Mouse (Mus musculus) olfactory bulb, adult 2 months (tissue): ENCODE measurements around the gene March1. TPM values are rescaled to one million over a fixed set of nuclear protein-coding genes. Genes with fewer than 3 reads are reported as not detected.

Experiments used
- H3K27ac ChIP-seq: fragments of 200-500 bp; 2 replicates; pipeline ENCODE4 v1.5.1; 2012; ENCODE audit warnings: low read depth, low read length; ENCODE audit not compliant: insufficient read depth
- H3K4me1 ChIP-seq: fragments of 200-500 bp; 2 replicates; pipeline ENCODE4 v1.6.1; 2012; ENCODE audit warnings: low read length; ENCODE audit not compliant: control insufficient read depth, insufficient read depth
- H3K4me3 ChIP-seq: fragments of 200-500 bp; 2 replicates; pipeline ENCODE4 v1.5.1; 2012; ENCODE audit warnings: mild to moderate bottlenecking, low read depth, low read length, moderate library complexity; ENCODE audit not compliant: insufficient read depth
- CTCF ChIP-seq: fragments of 200-500 bp; IDR thresholded peaks from 2 replicates; pipeline ENCODE4 v1.5.1; 2012; ENCODE audit warnings: low read depth, mild to moderate bottlenecking, low read length, moderate library complexity; ENCODE audit not compliant: insufficient read depth
- POLR2A ChIP-seq: fragments of 200-500 bp; IDR thresholded peaks from 2 replicates; pipeline ENCODE4 v1.6.1; 2012; ENCODE audit warnings: mild to moderate bottlenecking, low read depth, low read length, moderate library complexity; ENCODE audit not compliant: insufficient read depth
- WGBS: fragments of 180-500 bp; shearing (Covaris S2); methylation state at CpG from one replicate; pipeline ENCODE4 v1.1.7; 2018; 5-methylcytosine and 5-hydroxymethylcytosine counted together
- polyA plus RNA-seq: library from polyadenylated mRNA; stranded (reverse); fragments of >200 nt; gene quantifications from 2 replicates; pipeline ENCODE4 v1.2.4, GENCODE M21; 2012; ENCODE audit warnings: low replicate concordance; ENCODE audit not compliant: missing spikeins, insufficient read depth, insufficient read length

The March1 gene
- polyA plus RNA-seq, 1 experiment, result not detected

GRCm38 (mm10) chr8:65967223-65967778 is 349.6 kb downstream of the March1 start:
- Histone ChIP-seq H3K27ac (no peak overlapping the region), H3K4me3 (no peak overlapping the region), H3K4me1 (no peaks in the 10 kb centered on the region)
- 67% methylated on average over 8 of the region's 8 CpGs for WGBS
- TF ChIP-seq POLR2A (no peak), CTCF (no peak)

DNA sequence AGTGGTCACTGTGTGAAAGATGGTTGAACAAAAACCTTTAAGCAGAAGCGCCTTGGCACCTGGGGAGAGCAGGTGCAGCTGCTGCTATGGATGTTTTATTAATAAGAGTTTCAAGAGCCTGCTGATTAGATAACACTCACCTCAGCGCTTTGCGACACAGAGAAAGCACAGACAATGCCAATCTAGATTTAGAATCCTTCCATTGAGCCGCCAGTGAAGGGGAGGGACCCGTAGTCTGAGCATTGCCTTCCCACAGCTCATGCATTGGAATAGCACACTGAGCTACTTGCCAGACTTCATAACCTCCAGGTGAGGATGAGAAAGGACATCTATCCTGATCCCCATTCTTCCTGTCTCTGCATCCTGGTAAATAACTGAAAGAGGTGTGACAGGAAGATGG is 359.2 kb downstream of the March1 start:
- WGBS, result 68% methylated on average over 5 of the region's 5 CpGs
- Histone ChIP-seq H3K27ac (no peak overlapping the region), H3K4me3 (no peak overlapping the region), H3K4me1 (no peaks in the 10 kb centered on the region)
- no peak for TF ChIP-seq CTCF
- no peak for TF ChIP-seq POLR2A

GRCm38 (mm10) chr8:65982039-65982438 is 364.3 kb downstream of the March1 start:
- Histone ChIP-seq H3K27ac (no peak overlapping the region), H3K4me1 (no peaks in the 10 kb centered on the region), H3K4me3 (no peak overlapping the region)
- 78% methylated on average over 2 of the region's 2 CpGs for WGBS
- TF ChIP-seq CTCF, result no peak
- TF ChIP-seq POLR2A, result no peak

GRCm38 (mm10) chr8:65987665-65988064 is 370.0 kb downstream of the March1 start:
- WGBS, result 92% methylated on average over 1 of the region's 1 CpGs
- H3K4me1 ChIP-seq, result no peaks in the 10 kb centered on the region
- TF ChIP-seq CTCF (no peak), POLR2A (no peak)
- H3K27ac ChIP-seq, result no peak overlapping the region
- H3K4me3 ChIP-seq, result no peak overlapping the region

DNA sequence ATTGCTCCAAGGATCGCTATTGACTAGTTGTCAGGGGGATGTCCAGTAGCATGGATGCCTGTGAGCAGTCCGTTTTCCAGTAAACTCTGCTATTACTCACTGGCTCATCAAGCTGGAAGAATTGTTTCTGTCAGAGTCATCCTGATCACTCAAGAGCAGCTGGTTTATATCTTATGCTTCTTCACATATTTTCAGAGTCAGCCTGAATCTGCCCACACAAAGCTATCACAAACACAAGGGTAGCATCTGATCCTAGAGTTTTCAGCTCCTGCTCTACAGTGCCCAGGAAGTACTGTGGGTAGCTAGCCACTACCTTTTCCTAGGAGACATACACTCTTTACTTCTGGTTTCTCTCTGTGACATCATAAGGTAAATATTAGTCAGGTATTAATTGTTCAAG is 405.1 kb downstream of the March1 start:
- H3K27ac ChIP-seq, result no peak overlapping the region
- no peak overlapping the region for H3K4me3 ChIP-seq
- TF ChIP-seq POLR2A, result no peak
- TF ChIP-seq CTCF, result no peak
- 87% methylated on average over 2 of the region's 2 CpGs for WGBS
- no peaks in the 10 kb centered on the region for H3K4me1 ChIP-seq

DNA sequence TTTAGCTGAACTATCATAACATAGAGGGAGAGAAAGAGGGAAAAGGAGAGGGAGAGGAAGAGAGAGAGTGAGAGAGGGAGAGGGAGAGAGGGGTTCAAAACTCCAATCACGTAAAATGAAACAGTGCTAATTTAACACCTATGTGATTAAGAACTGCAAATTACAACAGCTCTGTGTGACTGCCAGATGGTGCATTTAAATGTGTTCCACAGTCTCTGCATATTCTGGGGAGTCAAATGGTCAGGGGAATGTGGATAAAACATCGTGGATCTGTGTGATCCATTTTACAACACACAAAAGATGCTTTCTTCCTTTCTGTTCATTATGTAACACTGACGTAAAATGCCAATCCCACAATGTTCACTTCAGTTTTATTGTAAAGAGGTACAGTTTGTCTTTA is 416.0 kb downstream of the March1 start:
- no peak overlapping the region for H3K27ac ChIP-seq
- 39% methylated on average over 3 of the region's 3 CpGs for WGBS
- TF ChIP-seq POLR2A (no peak), CTCF (no peak)

GRCm38 (mm10) chr8:66034429-66034828 is 416.7 kb downstream of the March1 start:
- 73% methylated on average over 3 of the region's 3 CpGs for WGBS
- Histone ChIP-seq H3K4me1 (no peaks in the 10 kb centered on the region), H3K27ac (no peak overlapping the region), H3K4me3 (no peak overlapping the region)
- no peak for TF ChIP-seq CTCF
- no peak for TF ChIP-seq POLR2A

More for the DNA sequence above, 416.0 kb downstream of the March1 start:
- Histone ChIP-seq H3K4me3 (no peak overlapping the region), H3K4me1 (no peaks in the 10 kb centered on the region)

DNA sequence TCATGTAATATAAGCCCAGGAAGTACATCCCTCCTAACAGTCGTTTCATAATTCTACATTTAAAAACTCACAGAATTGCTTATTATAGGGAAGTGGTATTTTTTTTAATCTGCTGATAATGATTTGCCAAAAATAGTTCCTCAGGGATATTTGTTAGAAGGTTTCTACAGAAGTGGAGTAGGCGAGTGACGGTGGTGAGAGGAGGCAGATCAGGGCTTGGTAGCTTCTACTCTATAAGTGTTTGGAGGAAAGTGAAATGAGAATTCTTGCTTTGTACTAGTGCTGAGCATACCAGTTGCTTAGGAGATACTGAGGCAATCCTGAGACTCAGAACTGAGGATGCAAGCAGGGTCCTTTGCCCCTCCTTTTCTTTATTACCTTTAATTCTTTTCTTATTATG is 476.5 kb downstream of the March1 start:
- TF ChIP-seq CTCF, result no peak
- no peak overlapping the region for H3K27ac ChIP-seq
- 68% methylated on average over 3 of the region's 3 CpGs for WGBS
- H3K4me1 ChIP-seq, result no peaks in the 10 kb centered on the region
- no peak overlapping the region for H3K4me3 ChIP-seq

DNA sequence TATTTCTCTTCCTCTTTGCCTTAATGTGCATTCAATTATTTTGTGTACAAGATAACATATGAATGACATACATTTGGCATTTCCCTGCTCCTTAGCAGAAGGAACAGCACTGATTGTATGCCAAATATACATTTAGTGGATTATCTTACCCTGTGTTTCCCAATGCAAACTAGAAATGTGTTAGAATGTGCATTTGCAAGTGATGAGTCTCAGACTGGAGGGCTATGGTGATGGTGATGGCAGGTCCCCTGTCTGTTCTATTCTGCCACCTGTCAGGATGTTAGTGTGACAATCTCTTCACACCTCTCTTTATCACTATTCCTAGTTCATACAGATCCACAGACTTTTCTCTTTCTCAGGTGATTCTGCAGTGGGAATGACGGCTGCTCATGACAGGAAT is 480.4 kb downstream of the March1 start:
- no peak overlapping the region for H3K4me3 ChIP-seq
- WGBS, result 98% methylated on average over 1 of the region's 1 CpGs
- H3K27ac ChIP-seq, result no peak overlapping the region
- H3K4me1 ChIP-seq, result no peaks in the 10 kb centered on the region
- TF ChIP-seq CTCF, result no peak
- no peak for TF ChIP-seq POLR2A

DNA sequence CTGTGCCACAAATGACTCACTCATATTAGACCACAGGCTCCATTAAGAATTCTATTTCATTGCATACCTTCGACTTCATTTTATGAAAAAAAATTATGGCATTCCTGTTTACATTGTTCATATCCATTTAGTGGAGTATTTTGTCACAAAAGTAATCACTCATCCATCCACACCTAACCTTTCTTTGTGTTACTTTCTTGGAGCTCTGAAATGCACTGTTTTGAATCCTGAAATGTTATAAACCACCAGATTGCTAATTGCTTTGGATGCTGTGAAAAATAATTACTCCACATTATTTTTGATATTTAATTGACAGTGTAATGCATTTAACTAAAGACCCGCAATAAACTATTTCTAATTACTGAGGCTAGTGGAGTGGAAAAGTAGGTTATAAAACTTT is 501.6 kb downstream of the March1 start:
- no peak for TF ChIP-seq POLR2A
- no peak for TF ChIP-seq CTCF
- WGBS, result 80% methylated on average over 2 of the region's 2 CpGs
- H3K4me3 ChIP-seq, result no peak overlapping the region
- no peaks in the 10 kb centered on the region for H3K4me1 ChIP-seq
- H3K27ac ChIP-seq, result no peak overlapping the region
